Mouse (Mus musculus) 3T3-L1 (cell line): ENCODE results near the gene Slc13a2.

Experiments used
- DNase-seq: peaks from one replicate; pipeline ENCODE4 v3.0.0-alpha.2; 2015; ENCODE audit warnings: low read depth, low spot score

Gene Slc13a2

DNA sequence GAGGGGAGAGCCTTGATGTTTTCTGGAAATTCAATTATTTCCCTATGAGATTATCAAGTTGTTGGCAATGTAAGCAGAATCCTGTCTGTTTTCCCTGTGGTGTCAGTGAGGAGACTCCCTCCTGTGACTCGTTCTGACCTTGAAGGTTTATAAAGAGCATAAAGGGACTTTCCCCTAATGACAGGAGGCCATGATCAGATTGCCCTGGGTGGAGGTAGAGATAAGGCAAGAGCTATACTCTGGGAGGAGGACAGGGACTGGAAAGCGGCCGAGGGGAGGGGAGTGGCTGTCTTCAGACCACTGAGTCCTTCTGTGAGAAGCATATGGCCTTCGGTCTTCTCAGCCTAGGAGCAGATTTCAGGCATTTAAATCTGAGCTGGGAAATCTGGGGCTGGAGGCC is 12.0 kb upstream of the Slc13a2 start:
- DNase-seq = no peak

DNA sequence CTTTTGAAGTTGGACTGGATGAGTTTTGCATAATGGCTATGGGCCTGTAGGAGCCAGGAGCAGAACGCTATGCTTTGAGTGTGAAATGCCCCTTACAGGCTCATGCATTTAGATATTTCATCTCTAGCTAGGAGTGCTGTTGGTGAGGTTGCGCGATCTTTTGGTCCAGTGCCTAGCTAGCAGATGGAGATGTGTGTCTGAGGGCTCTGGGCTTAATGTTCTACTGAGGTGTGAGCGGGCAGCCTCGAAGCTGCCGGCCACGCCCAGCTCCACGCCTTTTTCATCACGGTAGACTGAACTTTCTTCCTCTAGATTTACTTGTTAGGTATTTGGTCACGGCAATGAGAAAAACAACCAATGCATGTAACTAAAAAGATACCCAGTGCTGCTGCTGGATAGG is 9.2 kb upstream of the Slc13a2 start:
- DNase-seq = no peak

DNA sequence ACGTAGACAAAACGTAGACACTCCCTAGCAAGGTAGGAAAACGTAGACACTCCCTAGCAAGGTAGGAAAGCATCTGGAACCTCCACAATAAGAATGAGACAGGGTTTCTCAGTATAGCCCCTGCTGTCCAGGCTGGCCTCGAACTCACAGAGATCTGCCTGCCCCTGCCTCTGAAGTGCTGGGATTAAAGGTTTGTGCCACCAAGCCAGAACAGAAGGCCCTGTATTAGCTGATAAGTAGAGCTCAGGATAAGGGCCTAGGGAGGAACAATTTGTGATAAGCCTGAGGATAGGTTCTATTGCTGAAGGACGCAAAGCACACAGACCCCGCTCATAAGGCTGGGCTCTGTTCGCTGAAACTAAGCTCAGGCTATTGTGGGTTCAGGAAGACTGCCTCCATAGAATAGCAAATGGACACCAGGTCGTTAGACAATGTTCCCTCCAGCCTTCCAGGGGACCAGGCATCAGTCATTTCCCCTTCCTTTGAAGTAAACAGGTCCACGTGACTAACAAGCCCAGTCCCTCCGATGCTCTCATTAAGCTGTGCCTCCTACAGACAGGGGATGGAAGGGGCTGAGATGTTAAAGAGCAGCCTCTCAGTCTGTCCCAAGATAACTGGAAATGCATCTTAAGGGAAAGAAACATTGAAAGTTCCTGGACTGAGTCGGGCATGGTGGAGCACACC is 8.3 kb upstream of the Slc13a2 start:
- DNase-seq = no peak

DNA sequence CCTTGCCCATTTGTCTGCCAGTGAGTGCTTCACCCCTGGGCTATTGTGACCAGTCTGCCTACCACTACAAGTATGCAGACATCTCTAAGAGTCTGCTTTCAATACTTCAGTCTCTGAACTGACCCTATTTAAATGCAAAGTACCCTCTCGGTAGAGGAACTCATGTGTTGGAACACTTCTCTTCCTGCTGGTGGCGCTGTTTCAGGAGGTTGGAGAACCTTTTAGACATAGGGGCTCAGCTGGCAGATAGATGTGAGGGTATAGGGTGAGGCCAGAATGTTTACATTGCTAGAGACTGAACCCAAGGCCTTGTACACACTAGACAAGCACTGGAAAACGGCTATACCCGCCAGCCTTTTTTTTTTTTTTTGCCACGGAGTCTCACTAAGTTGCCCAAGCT is 6.3 kb upstream of the Slc13a2 start:
- DNase-seq = no peak

DNA sequence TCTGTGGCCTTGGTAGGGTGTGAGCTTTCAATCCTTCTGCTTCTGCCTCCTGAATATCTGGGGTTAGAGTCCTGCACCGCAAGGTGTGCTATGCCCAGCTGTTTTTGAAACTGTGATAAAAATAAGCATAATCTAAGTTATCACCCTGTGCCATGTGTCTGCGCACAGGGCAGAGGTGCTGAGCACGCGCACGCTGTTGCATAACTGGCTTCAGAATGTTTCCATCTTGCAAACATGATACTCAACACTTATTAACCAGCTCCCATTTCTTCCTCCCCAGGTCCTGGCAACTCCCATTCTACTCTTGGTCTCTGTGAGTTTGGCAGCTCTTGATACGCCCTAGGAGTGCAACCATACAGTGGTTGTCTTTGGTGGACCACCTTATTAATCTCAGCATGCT is 5.6 kb upstream of the Slc13a2 start:
- DNase-seq = no peak

DNA sequence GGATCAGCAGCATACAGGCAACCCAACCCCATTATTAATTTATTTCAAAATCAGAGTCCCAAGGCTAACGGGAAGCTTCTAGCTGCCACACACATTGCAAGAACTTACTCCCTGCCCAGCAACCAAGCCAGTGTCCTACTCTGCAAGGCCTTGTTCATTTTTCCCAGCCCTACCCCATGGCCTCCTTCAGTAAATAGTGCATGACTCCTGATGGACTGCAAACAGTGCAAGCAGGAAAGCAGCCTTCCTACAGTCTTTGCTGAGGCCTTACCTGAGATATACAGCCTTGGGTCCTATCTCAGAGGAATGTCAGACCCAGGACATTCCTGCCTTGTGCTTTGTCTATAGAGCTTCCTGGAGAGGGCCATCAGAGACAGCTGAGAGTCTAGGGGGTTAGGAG is 3.6 kb upstream of the Slc13a2 start:
- DNase-seq = no peak

DNA sequence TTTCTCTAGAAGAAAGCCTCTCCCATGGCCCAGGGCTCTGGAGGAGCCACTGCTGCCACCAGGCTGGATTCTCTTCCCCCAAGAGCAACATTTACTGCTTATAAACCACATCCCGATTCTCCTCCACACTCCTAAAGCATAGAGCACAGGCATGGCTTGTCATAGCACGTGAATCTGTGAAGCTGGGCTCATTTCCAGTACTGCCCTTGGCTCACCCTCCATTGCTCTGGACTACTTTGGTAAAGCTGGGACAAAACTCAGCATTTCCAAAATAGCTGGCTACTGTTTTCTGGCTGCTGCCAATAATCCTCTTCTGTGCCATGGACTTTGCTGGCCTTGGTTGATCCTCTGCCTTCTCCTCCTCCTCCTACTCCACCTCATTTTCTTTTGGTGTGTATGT is 2.3 kb upstream of the Slc13a2 start:
- peak; percentile 39 for DNase-seq

DNA sequence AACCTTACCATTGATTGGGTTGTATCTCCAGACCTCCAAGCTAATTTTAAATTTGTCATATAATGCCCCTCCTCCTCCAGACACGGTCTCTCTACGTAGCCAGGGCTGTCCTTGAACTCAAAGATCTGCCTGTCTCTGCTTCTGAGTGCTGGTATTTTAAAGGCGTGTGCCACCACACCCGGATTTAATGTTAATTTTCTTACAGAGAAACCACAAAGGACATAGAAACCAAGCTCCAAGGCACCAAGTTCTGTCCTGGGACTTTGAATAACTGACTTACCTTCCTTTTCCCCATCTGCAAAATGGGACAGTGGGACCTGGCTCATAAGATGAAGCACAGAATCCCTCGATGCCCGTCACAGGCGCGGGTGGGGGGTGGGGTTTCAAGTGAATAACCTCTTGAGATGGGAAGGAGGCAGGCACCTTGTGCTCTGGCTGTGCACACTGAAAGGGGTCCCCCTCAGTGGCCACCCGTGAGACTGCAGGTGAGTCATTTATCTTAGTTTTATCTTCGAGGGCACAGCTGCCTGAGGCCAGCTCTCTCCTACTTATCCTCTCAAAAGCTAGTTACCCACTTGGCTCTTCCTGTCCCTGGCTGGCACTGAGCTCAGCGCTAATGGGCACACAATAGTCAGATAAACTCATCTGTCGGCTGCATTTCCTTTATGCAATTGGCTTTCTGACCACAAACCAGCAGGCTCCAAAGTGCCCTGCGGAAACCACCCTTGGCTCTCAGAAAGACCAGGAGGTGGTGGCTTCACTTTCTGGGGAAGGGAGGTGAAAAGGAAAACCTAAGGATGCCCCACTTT is 612 bp downstream of the Slc13a2 start:
- DNase-seq = no peak

DNA sequence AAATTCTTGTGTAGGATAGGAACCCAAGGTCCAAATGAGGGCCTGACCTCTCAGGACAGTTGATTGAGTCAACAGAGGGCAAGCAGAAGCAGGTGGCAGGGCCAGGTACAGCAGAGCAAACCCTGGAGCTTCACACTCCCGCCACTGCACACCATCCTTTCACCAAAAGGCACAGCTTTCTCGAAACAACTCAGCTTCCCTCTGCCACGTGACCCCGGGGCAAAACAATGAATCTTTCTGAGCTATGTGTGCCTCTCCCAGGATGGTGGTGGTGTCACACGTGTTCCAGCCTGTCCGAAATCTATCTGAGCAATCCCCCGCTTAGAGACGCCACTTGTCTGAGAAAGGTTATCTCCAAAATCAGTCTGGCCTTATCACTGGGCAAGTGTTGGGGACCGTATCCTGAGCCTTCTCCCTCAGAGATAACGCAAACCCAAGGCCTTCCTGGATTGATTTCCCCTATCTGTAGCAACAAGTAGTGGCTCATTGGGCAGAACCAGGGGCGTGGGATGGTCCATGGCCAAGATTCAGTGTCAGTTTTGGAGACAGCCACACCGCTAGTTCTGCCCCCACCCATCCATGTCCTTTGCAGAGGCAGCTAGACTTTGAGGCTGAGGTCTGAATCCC is 1.6 kb downstream of the Slc13a2 start:
- no peak for DNase-seq

DNA sequence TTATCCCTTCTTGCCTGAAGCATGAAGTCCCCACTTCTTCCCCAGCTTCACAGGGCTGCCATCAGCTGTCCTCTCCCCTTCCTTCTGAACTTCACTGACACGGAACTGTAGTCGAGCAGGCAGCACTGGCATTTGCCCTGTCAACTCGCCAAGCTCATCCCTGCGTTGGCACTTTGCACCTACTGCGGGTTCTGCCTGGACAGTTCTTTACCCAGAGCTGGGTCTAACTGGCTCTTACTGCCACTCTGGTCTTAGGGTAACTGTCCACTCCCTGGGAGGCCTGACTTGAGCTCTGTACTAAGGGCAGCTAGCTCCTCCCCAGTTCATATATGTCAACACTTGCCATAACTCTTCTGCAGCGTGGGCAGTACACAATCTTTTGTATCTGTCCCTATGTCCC is 5.2 kb downstream of the Slc13a2 start:
- DNase-seq = no peak

DNA sequence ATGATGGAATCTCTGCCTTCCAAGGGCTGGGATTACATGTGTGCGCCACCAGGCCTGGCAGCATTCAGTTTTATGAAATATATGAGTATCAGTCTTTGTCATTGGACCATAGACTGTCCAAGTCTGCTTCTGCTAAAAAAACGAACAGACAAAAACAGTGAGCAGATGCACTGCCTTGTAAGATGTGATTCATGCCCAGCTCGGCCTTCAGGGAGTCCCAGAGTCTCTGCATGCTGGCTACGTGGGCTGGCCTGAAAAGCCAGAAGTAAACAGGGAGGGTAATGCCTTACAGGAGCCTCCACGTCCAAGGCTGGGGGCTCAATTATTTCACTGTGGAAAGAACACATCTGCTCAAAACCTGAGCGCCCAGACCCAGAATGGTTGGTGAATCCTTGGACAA is 9.2 kb downstream of the Slc13a2 start:
- DNase-seq = no peak

DNA sequence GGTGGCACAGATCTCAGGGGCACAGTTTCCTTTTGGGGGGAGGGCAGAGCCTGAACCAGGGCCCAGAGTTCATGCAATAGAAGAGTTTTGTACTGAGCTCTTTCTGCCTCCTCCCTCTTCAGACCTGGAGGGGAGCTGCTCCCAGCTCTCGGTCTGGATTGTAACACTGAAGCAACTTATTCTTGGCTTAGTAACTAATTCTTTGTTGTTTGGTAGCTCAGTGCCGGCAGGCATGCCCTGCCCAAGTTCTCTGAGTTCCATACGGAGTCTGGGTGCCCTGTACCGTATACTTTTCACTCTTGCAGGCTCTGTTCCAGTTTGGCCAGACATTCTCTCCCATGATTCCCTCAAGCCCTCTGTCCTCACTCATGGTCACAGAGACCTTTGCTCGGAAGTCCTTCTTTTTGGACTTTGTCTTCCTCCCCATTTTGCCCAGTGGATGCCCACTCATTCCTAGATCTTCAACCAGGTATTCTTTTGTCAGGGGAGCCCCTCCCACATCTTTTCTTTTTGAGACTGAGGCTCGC is 9.6 kb downstream of the Slc13a2 start:
- no peak for DNase-seq

DNA sequence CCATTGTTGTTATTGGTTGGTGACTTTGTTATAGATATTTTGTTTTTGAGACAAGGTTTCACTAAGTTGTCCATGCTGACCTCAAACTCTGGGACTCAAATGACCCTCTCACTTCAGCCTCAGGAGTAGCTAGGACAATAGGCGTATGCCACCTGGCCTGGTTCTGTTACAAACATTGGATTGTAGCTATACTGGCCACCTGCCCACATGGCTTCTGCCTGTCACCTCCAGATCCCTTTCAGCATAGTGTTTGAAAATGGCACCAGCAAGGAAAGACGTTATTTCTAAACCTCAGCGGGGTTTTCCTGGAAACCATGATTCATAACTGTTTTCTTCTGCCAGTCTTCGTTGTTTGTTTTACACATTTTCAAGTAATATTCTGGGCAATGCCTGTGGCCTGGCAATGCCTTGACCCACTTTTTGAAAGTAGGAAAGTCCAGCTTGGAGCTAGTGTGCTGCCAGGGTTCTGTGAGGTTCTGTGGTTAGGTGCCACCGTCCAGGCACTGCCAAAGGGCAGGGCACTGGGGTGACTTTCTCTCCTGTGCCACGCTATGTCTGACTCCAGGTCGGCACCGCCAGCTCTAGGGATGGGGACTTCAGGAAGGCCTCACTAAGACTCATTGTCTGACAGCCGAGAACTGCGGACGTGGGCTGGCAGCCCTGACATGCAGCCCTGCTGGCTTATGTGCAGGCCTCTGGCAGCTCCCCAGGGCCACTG is 10.3 kb downstream of the Slc13a2 start:
- no peak for DNase-seq

DNA sequence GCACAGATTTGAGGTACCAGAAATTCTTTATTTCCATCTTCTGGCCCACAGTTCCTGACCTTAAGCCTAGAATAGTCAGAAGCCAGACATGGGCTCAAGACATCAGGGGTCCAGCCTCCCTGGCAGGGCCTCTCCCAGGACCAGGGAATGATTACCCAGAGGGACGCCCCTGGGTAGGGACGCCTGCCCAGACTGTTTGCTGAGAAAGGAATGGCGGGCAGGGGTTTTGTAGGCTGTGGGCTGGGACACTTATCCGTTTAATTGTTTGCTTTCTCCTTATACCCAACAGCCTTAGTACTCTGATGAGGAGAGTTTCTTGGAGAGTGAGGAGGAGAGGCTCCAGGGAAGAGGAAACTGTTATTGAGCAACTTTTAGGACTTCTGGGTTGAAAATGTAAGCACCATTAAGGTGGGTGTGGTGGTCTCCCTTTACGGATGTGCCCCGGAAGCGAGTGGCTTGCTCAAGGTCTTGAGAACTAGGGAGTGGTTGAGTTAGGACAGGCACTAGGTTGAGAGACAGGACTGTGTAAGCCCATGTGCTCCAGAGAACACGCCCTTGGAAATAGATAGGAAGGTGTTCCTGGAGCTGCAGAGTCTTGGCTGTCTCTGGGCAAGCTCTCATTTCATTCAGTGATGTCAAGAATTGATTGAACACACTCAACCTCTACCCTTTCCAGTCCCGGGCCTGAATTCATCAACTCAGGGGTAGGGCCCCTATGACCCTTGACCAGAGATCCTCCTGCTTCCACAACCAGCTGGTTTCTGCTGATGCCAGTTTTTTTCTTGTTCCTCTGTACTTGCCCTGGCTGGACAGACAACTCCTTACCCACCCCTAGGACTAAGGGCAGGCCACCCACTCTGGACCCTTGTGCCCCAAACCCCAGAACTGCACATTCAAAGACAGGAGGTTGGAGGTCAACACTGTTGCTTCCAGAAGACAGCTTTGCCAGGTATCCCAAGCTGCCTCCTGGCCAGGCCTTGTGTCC is 13.5 kb downstream of the Slc13a2 start:
- no peak for DNase-seq

DNA sequence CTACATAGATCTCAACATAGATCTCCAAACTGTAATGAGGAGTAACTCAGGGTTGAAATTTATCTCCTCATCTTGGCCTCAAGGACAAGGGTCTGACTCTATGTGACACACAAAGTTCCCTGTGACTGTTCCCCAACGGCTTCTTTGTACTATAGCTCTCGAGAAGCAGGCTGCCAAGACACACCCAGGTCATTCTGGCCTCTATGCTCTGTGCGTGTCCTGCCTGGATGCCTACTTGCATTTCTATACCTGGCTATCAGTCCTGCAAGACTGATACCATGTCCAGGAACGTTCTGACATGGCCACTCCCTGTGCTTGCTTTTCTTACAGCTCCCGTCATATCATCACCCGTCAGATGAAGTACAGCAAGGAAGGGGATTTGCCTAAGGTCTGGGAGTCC is 20.0 kb downstream of the Slc13a2 start:
- no peak for DNase-seq

DNA sequence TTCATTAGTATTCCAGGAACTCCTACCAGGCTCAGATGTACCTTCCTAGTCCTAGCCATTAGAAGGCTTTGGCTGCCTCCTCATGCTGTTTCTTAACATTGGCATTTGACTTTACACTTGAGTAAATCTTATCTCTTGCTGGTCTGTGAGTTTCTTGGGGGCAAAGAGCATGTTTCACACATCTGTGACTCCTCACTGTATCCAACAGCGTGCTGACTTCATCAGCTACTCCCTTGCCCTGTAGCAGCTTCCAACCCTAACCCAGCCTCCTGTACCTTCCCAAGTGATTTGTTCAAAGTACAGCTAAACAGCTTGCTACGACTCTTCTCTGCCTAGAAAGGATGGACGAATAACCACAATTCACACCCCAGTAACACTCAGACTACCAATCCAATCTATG is 20.5 kb downstream of the Slc13a2 start:
- no peak for DNase-seq

DNA sequence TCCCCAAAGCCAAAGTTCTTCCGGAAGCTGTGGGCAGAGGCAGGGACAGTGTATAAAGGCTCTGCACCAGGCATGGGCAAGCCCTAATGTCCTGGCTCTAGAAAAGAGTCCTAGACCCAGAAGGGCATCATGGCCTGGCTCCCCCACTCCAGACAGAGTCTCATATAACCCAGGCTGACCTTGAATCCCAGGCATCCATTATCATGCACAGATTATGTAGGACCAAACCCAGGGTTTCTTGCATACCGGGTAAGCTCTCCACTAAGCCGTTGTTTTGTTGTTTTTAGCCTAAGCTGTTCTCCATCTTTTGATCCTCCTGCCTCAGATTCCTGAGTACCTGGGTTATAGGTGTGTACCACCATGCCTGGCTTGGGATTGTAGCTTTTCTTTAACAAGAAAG is 21.1 kb downstream of the Slc13a2 start:
- DNase-seq = no peak

DNA sequence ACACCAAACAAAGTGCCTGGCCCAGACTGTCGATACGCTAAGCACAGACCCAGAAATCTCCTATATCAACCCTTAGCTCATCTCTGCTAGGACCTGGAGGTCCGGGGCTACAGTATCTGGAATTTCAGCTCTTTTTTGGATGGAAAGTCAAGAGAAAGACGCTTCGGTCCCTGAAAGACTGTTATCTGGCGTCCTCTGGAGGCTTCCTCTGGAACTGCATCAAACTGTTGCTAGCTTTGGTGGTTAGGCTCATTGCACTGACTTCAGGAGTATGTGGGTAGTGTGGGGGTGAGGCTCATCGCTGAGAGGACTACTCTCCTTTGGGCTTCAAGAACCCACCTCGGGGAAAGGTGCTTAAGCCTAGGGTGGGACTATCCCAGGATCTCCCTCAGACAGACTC is 22.3 kb downstream of the Slc13a2 start:
- peak; percentile 92 for DNase-seq

DNA sequence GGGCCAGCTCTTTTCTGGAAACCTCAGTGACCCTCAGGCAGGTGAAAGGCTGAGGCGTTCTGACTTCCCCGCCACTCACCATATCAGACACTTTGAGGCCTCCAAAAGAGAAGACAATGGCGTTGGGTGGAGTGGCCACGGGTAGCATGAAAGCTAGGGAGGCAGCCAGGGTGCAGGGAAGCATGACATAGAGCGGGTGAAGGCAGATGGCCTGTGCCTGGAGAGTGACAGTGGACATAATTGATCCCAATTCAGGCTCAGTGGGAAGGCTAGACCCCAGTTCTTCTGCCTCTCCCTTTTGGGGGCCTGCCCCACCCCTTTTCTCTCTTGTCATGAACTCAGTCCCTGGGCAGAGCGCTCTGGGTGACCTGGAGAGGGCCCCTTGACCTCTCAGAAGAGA is 23.8 kb downstream of the Slc13a2 start:
- DNase-seq = no peak

DNA sequence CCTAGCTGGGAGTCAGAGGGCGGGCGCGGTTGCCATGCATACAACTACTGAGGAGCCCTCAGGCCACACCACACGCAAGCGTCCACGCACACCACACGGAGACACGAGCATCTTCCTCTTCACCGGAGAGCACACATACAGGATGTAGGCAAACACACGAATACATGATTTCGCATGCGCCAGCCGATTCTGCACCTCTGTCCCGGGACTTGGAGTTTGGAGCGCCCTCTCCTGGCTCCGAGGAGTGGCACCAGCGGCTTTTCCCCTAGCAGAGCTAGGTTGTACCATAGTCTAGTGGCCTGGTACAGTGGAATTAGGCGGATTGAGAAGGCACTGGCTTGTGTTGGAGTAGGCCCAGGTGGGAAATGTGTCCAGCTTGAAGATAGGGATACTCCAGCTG is 24.6 kb downstream of the Slc13a2 start:
- DNase-seq = peak; percentile 47

DNA sequence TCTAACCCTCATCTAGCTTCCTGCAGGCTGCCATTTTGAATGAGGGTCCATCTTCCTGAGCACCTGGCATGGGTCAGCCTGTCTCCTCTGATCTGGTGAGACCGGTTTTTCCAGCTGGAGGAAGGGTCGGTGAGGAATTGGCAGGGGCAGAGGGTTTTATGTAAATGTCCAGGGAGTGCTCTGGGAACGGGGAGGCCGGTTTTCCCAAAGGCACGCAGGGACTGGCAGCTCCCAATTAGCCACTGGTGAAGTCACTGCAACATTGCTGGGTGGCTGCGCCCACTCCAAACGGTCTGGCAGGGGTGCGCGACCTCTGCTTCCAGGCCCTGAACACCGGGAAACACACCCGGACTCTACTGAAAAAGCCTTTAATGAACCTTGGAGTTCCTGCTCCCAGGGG is 25.1 kb downstream of the Slc13a2 start:
- no peak for DNase-seq
